Mouse (Mus musculus) liver, adult 2 months (tissue): ENCODE measurements around the gene Fam117b.

ENCODE experiments used
- CTCF ChIP-seq: fragments of 200-500 bp; IDR thresholded peaks from 2 replicates; pipeline ENCODE4 v1.5.1; 2011; ENCODE audit warnings: low read depth, low read length, control low read depth
- POLR2A ChIP-seq: fragments of 200-500 bp; IDR thresholded peaks from 2 replicates; pipeline ENCODE4 v1.6.1; 2011; ENCODE audit warnings: low read length, control low read depth; ENCODE audit not compliant: insufficient read depth; ENCODE audit errors: extremely low read depth

DNA sequence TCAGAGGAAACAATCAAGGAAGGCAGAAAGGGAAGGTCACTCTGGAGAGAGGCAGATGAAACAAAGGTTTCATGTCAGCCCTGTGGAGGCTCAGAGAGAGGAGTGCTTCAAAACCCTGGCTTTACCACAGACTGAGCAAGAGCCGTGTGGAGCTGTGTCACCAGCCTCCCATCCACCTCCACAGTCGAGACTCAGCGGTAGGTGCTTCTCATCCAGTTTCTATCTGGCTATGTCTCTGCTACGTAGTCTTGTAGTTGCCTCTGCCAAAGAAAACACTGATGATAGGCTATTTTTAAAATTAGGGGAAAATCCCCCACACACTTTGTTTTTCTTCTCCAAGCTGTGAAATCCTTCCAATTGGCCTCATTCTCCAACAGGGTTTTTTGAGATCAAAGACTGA lies 25.9 kb upstream of the Fam117b start:
- TF ChIP-seq CTCF (no peak), POLR2A (no peak)
